Mouse (Mus musculus): ENCODE results near the gene Wfikkn1. TPM values are rescaled to one million over a fixed set of nuclear protein-coding genes. Genes with fewer than 3 reads are reported as not detected.

Wfikkn1 gene
- total and polyA plus RNA-seq, 3 experiments = 0.19 to 0.53 TPM; not detected in 1

- TF ChIP-seq MEF2A (IDR thresholded peaks at IDR 0.05; ENCODE audit: extremely low read depth, insufficient replicate concordance, low read depth, low read length, poor library complexity, severe bottlenecking) (no peak), NELFE (IDR thresholded peaks at IDR 0.05; ENCODE audit: low read depth, low read length) (peak; percentile 52), RAD21 (IDR thresholded peaks at IDR 0.05; ENCODE audit: low read depth, low read length) (no peak), HCFC1 (IDR thresholded peaks at IDR 0.05; ENCODE audit: low read depth, low read length) (peak; percentile 76), NRF1 (IDR thresholded peaks at IDR 0.05; ENCODE audit: insufficient read depth, low read depth, low read length, poor library complexity, severe bottlenecking) (peak; percentile 39; the same call in 1 of the 2 replicates), EP300 (IDR thresholded peaks at IDR 0.05; ENCODE audit: low read depth in 1 of 2, low read length in 2 of 2) (no peak), GABPA (IDR thresholded peaks at IDR 0.05; ENCODE audit: low read depth, low read length) (no peak), JUND (IDR thresholded peaks at IDR 0.05; ENCODE audit: low read depth, low read length) (no peak), ETS1 (IDR thresholded peaks at IDR 0.05; ENCODE audit: low read depth, low read length) (no peak), USF2 (IDR thresholded peaks at IDR 0.05; ENCODE audit: borderline replicate concordance in 1 of 2, insufficient read depth in 1 of 2, low read depth in 1 of 2, low read length in 2 of 2) (no peak), MXI1 (IDR thresholded peaks at IDR 0.05; ENCODE audit: low read depth, low read length) (no peak; the same call in 1 of the 2 replicates), MAFK (IDR thresholded peaks at IDR 0.05; ENCODE audit: borderline replicate concordance, low read depth, low read length) (no peak), SMC3 (IDR thresholded peaks at IDR 0.05; ENCODE audit: low read depth, low read length) (no peak), USF1 (IDR thresholded peaks at IDR 0.05; ENCODE audit: low read depth, low read length) (no peak), UBTF (IDR thresholded peaks at IDR 0.05; ENCODE audit: borderline replicate concordance, insufficient read depth, low read depth, low read length) (no peak), CHD1 (IDR thresholded peaks at IDR 0.05; ENCODE audit: low read depth, low read length) (no peak), ZC3H11A (IDR thresholded peaks at IDR 0.05; ENCODE audit: low read depth, low read length) (no peak), MYB (IDR thresholded peaks at IDR 0.05; ENCODE audit: low read depth, low read length) (no peak), ZKSCAN1 (IDR thresholded peaks at IDR 0.05; ENCODE audit: low read depth, low read length) (no peak)
These were observed 12.0 kb downstream of the Wfikkn1 start, which contains the start of gene Mcrip2 (continued) for GRCm38 (mm10) chr17:25868601-25869191.

- TF ChIP-seq MYC (IDR thresholded peaks at IDR 0.05; ENCODE audit: low read depth, low read length) (peak; percentile 92), EP300 (IDR thresholded peaks at IDR 0.05; ENCODE audit: low read depth in 1 of 2, low read length in 2 of 2) (no peak), TCF12 (IDR thresholded peaks at IDR 0.05; ENCODE audit: low read depth, low read length) (0 out of 2 replicates have a peak, but pooled peaks have one; percentile 11), RCOR1 (IDR thresholded peaks at IDR 0.05; ENCODE audit: low read depth, low read length) (0 out of 2 replicates have a peak, but pooled peaks have one; percentile 24), ELF1 (IDR thresholded peaks at IDR 0.05; ENCODE audit: low read depth, low read length) (no peak), SIN3A (IDR thresholded peaks at IDR 0.05; ENCODE audit: low read length) (peak; percentile 77), BHLHE40 (IDR thresholded peaks at IDR 0.05; ENCODE audit: borderline replicate concordance, low read depth, low read length) (peak; percentile 69), HCFC1 (IDR thresholded peaks at IDR 0.05; ENCODE audit: low read depth, low read length) (peak; percentile 75), MAX (IDR thresholded peaks at IDR 0.05; ENCODE audit: low read length) (peak; percentile 87), TAL1 (IDR thresholded peaks at IDR 0.05; ENCODE audit: low read length) (no peak), MXI1 (IDR thresholded peaks at IDR 0.05; ENCODE audit: low read depth, low read length) (peak; percentile 90), ZC3H11A (IDR thresholded peaks at IDR 0.05; ENCODE audit: low read depth, low read length) (no peak), CHD1 (IDR thresholded peaks at IDR 0.05; ENCODE audit: low read depth, low read length) (0 out of 2 replicates have a peak, but pooled peaks have one; percentile 30), USF1 (IDR thresholded peaks at IDR 0.05; ENCODE audit: low read depth, low read length) (peak; percentile 38; the same call in 1 of the 2 replicates), MYB (IDR thresholded peaks at IDR 0.05; ENCODE audit: low read depth, low read length) (no peak), NRF1 (IDR thresholded peaks at IDR 0.05; ENCODE audit: insufficient read depth, low read depth, low read length, poor library complexity, severe bottlenecking) (no peak)
- H3K9ac ChIP-seq (ENCODE audit: control insufficient read depth, low read depth, low read length, poor library complexity, severe bottlenecking) = peak overlapping the region; percentile 80
- H3K36me3 ChIP-seq (ENCODE audit: control insufficient read depth in 1 of 2, insufficient read depth in 2 of 2, low read length in 2 of 2) = peaks cover 0 to 3% of the 10 kb centered on the region in 2 experiments; a peak in 1 of 4 replicates
- DNase-seq (ENCODE audit: low read depth, low spot score) = peak; percentile 75
- peak overlapping the region; percentile 47 for H3K27ac ChIP-seq (ENCODE audit: control insufficient read depth, low read depth, low read length)
- peaks cover 25% of the 10 kb centered on the region for H3K79me2 ChIP-seq (ENCODE audit: control insufficient read depth, insufficient read depth, low read length, poor library complexity)
- peak overlapping the region; percentile 76 to 79 for H3K4me3 ChIP-seq (ENCODE audit: control insufficient read depth in 1 of 2, insufficient read depth in 1 of 2, low read depth in 2 of 2, low read length in 2 of 2)
- H3K27me3 ChIP-seq (ENCODE audit: control insufficient read depth in 1 of 2, insufficient read depth in 2 of 2, low read length in 2 of 2) = no peaks in the 10 kb centered on the region
- H3K9me3 ChIP-seq (replicated peaks; ENCODE audit: insufficient read depth, low read length) = no peaks in the 10 kb centered on the region
- 0 out of 4 replicates have a peak, but pooled peaks cover 0 to 5% of the 10 kb centered on the region in 2 experiments for H3K4me1 ChIP-seq (ENCODE audit: control insufficient read depth in 1 of 2, insufficient read depth in 2 of 2, low read length in 2 of 2)
These were observed 12.6 kb downstream of the Wfikkn1 start for GRCm38 (mm10) chr17:25867836-25868600.
